15 mouse cellular contexts compared by ENCODE assay signal in genomic region chr1:32632415-32633354, GRCm38 (mm10).
DNase-seq lines count a peak whose midpoint lies in the region; ATAC-seq and TF ChIP-seq lines count a peak whose summit lies in the region.
"Had no signal": no experiment of that assay in that cellular context is flagged by ENCODE, and none has a peak within 500 bp of the region (broad histone marks: within the 10 kb centered on the region; RNA-seq: fewer than 3 reads in every experiment).

No protein-coding gene starts in this region.

- 86% methylated on average over 5 of the region's 5 CpGs for WGBS in kidney, embryonic 16.5 days
- 52% methylated on average over 5 of the region's 5 CpGs for WGBS in forebrain, postnatal 0 days

- H3K36me3 ChIP-seq in kidney, embryonic 16.5 days (ENCODE audit: insufficient read depth, low read length), result no peaks in the 10 kb centered on the region
- H3K36me3 ChIP-seq in forebrain, postnatal 0 days (ENCODE audit: insufficient read depth), result no peaks in the 10 kb centered on the region
- H3K36me3 ChIP-seq: embryonic facial prominence, embryonic 12.5 days; heart, embryonic 13.5 days; liver, embryonic 15.5 days had no signal

- H3K9me3 ChIP-seq in kidney, embryonic 16.5 days (ENCODE audit: low read length), result 0 out of 2 replicates have a peak, but pooled peaks cover 2% of the 10 kb centered on the region
- no peaks in the 10 kb centered on the region for H3K9me3 ChIP-seq in forebrain, postnatal 0 days (ENCODE audit: low read length)
- H3K9me3 ChIP-seq: embryonic facial prominence, embryonic 12.5 days; heart, embryonic 13.5 days; liver, embryonic 15.5 days had no signal

- no peak for TF ChIP-seq CTCF in forebrain, postnatal 0 days (IDR thresholded peaks at IDR 0.05; ENCODE audit: low read depth)

- no peak overlapping the region for H3K27ac ChIP-seq in kidney, embryonic 16.5 days (ENCODE audit: low read length)
- H3K27ac ChIP-seq in forebrain, postnatal 0 days (ENCODE audit: low read depth, low read length), result no peak overlapping the region
- H3K27ac ChIP-seq: embryonic facial prominence, embryonic 12.5 days; heart, embryonic 13.5 days; liver, embryonic 15.5 days had no signal

- H3K4me3 ChIP-seq in kidney, embryonic 16.5 days (ENCODE audit: low read length), result no peak overlapping the region
- no peak overlapping the region for H3K4me3 ChIP-seq in forebrain, postnatal 0 days (ENCODE audit: low read depth, low read length)
- H3K4me3 ChIP-seq: embryonic facial prominence, embryonic 12.5 days; heart, embryonic 13.5 days; liver, embryonic 15.5 days had no signal

- no peak overlapping the region for H3K9ac ChIP-seq in kidney, embryonic 16.5 days (replicated peaks; ENCODE audit: low read length)
- H3K9ac ChIP-seq in forebrain, postnatal 0 days, result no peak overlapping the region
- H3K9ac ChIP-seq: embryonic facial prominence, embryonic 12.5 days; heart, embryonic 13.5 days; liver, embryonic 15.5 days had no signal

- no peaks in the 10 kb centered on the region for H3K4me1 ChIP-seq in kidney, embryonic 16.5 days (ENCODE audit: insufficient read depth, low read length)
- H3K4me1 ChIP-seq in forebrain, postnatal 0 days (ENCODE audit: insufficient read depth), result peaks cover 9% of the 10 kb centered on the region; the same call in 1 of the 2 replicates
- H3K4me1 ChIP-seq: embryonic facial prominence, embryonic 12.5 days; heart, embryonic 13.5 days; liver, embryonic 15.5 days had no signal

- no peak for ATAC-seq in kidney, embryonic 16.5 days (ENCODE audit: low FRiP score, low TSS enrichment)
- ATAC-seq in forebrain, postnatal 0 days, result peak; percentile 76

- peak; percentile 69 for DNase-seq in kidney, adult 9 months
- peak; percentile 35 to 45 for DNase-seq in right cerebral cortex, postnatal 10 days (ENCODE audit: low spot score in 2 of 2)
- DNase-seq in right cerebral cortex, postnatal 14 days, result no peak
- peak; percentile 61 for DNase-seq in forebrain, postnatal 0 days
- no peak for DNase-seq in urinary bladder, postnatal 14 days (ENCODE audit: low spot score)
- DNase-seq in cerebellum, adult 11 months, result no peak
- DNase-seq: heart, adult 11 months; heart, postnatal 4 days; kidney, adult 18-20 months; kidney, postnatal 4 days; lung, postnatal 10 days had no signal

- no peak overlapping the region for H3K4me2 ChIP-seq in kidney, embryonic 16.5 days (replicated peaks; ENCODE audit: low read depth, low read length)
- H3K4me2 ChIP-seq in forebrain, postnatal 0 days (ENCODE audit: low read depth), result no peak overlapping the region
- H3K4me2 ChIP-seq: embryonic facial prominence, embryonic 12.5 days; heart, embryonic 13.5 days; liver, embryonic 15.5 days had no signal

- no peaks in the 10 kb centered on the region for H3K27me3 ChIP-seq in kidney, embryonic 16.5 days (ENCODE audit: insufficient read depth, low read length)
- H3K27me3 ChIP-seq in forebrain, postnatal 0 days (ENCODE audit: insufficient read depth, low read length), result no peaks in the 10 kb centered on the region
- H3K27me3 ChIP-seq: embryonic facial prominence, embryonic 12.5 days; heart, embryonic 13.5 days; liver, embryonic 15.5 days had no signal

Comparison
In these comparisons a context has a peak if more than half of its experiments do, and no peak if none do; other contexts are left out.
1. DNase-seq: peak in kidney, adult 9 months (single experiment), right cerebral cortex, postnatal 10 days (2 of 2) and forebrain, postnatal 0 days (single experiment); none in right cerebral cortex, postnatal 14 days (single experiment), urinary bladder, postnatal 14 days (single experiment) and cerebellum, adult 11 months (single experiment).